Mouse (Mus musculus): ENCODE data around the gene Snrnp70. TPM values are rescaled to one million over a fixed set of nuclear protein-coding genes. Genes with fewer than 3 reads are reported as not detected.

Snrnp70 gene
- total RNA-seq (2021), result 100 to 1,000 TPM; 453 to 460 TPM

DNA sequence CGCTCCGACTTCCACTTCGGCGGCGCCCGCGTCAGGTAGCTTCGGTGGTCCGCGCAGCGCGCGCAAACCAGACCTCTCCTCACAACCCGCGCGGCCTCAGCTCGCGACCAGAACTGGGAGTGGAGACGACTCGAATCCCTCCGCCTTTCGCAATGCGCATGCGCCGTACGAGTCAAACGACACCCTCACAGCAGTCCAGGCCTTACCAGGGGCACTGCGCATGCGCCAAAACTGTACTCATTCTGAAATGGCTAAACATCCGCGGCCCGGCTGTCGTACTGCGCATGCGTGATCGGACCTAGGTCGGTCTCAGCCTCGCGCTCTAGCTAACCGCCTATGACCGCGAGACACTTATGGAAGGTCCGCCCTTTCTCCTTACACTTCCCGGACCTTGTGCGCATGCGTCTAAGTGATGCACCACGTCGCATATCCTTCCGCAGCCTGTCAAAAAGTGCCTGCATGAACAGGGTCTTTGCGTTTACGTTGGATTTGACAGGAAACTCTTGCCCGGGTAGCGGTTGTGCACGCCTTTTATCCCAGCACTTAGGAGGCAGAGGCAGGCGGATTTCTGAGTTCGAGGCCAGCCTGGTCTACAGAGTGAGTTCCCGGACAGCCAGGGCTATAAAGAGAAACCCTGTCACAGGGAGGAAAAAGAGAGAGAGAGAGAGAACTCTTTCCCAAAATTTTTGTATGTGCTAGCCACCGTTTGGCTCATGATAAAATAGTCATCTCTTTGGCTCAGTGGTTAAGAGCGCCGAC lies at the start of gene Snrnp70:
TSS of gene Snrnp70 (minus strand) at position 165 of the 759 bp plus-strand sequence.
- intact Hi-C loops (cut with DNase I), result no loop called here

GRCm38 (mm10) chr7:45443526-45444420 lies 48.2 kb upstream of the Snrnp70 start:
- no peak for DNase-seq
- intact Hi-C loops (cut with DNase I), result no loop called here

More for the DNA sequence above, at the start of gene Snrnp70:
- peak; percentile 100 for DNase-seq

GRCm38 (mm10) chr7:45437521-45438276 lies 42.2 kb upstream of the Snrnp70 start, which contains the start of gene Ruvbl2:
Gene Ruvbl2, minus strand, starts transcription at chr7:45438096.
- intact Hi-C loops (cut with DNase I), result no loop called here
- DNase-seq, result no peak

DNA sequence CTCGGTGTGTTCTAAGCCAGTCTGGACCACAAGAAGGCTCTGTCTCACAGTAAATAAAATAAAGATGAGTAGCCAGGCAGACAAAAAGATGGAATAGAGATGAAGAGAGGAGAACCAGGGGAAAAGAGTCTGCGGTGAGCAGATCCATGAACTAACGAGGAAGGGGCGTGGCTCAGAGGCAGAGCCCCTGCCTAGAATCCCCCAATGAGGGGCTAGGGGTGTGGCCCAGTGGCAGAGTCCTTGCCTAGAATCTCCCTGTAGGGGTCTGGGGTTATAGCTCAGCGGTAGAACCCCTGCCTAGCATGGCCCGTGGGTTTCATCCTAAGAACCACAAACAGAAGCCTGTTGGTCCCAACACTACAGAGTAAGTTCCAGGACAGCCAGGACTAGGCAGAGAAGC lies 41.5 kb upstream of the Snrnp70 start:
- intact Hi-C loops (cut with DNase I), result no loop called here
- DNase-seq, result no peak

DNA sequence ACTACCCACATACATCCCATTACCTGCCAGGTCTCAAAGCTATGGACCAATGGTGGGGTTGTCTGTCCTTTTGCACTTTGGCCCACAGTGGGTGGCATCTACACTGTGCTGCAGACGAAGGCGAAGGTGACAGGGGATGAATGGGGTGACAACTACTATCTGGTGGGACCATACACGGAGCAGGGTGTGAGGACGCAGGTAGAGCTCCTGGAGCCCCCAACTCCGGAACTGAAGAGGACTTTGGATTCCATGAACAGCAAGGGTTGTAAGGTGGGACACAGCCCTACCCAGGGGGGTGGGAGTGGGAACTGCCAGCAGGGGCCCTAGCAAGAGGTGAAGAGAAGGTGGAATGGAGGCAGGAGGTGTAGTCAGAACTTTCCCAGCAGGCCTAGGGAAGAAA lies 40.9 kb upstream of the Snrnp70 start:
- DNase-seq, result no peak
- intact Hi-C loops (cut with DNase I), result no loop called here

DNA sequence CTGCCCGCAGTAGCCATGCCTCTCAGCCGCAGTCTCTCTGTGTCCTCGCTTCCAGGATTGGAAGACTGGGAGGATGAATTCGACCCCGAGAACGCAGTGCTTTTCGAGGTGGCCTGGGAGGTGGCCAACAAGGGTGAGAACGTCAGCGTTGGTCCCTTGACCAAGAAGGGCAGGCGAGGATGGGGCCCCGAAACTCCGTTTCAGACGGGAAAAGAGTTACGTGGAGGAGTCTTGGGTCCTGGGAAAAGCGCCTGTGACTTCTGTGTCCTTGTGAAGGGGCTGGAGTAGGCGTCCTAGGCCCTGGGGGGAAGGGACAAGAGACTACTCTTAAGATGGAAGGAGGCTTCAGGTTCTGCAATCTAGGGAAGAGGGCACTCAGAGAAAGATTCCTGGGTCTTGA lies 39.5 kb upstream of the Snrnp70 start:
- no peak for DNase-seq
- intact Hi-C loops (cut with DNase I), result no loop called here

DNA sequence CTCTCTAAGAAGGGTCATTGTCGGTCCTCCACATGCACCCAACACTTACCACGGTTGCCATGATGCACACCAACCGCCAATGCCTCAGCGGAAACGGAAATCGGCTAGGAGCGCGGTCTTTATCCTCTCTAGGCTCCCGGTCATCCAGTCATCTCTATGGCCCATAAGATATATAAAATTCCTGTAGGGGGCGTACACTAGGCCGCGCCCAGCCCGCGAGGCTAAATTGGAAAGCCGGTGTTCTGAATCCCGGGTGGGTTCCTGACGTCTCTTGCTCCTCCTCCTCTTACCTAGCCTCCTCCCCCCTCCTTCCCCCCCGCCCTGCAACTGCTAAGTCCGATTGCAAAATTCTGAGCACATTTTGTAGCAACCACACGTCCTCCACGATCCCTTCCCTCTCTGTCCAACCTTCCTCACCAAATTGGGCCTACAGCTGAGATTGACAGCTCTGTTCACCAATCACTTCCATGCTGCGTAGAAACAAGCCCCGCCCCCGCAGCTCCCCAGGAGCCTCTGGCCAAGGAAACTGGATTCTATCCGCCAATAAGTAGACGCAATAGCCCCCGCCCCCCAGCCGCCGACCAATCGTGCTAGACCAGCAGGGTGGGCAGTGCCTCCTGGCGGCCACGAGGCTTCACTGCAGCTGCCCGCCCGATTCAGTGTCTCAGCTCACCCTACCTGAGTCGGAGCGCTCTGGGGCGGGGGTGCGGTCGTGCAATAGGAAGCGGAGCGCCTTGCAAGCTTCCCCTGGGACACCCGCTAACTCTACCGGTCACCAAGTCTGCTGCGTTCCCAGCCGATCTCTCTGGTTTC lies 38.9 kb upstream of the Snrnp70 start, which contains the start of gene Gys1:
TSS of gene Gys1 (plus strand) at position 642 of the 813 bp plus-strand sequence.
- peak; percentile 100 for DNase-seq
- intact Hi-C loops (cut with DNase I), result no loop called here

DNA sequence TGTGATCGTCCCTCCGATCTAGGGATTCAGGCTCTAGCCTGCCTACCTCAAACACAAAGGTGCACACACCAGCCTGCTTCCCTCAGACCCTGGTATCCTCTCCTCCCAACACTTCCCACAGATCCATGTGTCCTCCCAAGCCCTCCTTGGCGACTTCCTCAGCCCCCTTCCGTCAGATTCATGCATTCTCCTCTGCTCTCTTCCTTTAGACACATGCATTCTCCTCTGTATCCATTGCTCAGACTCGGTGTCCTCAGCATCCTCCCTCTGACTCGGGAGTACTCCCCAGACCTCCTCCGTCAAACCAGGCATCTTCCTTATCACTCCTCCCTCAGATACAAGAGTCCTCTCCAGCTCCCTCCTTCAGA lies 38.3 kb upstream of the Snrnp70 start:
- DNase-seq, result no peak
- intact Hi-C loops (cut with DNase I), result no loop called here

GRCm38 (mm10) chr7:45426556-45426955 lies 31.0 kb upstream of the Snrnp70 start:
- no peak for DNase-seq
- intact Hi-C loops (cut with DNase I), result no loop called here

DNA sequence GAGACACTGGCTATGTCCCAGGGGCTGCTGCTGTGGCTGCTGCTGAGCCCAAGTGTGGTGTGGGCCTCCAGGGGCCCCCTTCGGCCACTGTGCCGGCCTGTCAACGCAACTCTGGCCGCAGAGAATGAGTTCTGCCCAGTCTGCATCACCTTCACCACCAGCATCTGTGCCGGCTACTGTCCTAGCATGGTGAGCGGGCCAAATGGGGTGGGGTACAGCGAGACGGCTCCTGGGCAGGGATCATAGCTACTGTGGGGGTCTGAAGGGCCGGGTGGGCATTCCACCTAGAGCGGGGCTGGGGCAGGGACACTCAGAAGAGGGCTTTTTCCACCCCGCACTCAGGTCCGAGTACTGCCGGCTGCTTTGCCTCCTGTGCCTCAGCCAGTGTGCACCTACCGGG lies 25.7 kb upstream of the Snrnp70 start:
- no peak for DNase-seq
- intact Hi-C loops (cut with DNase I), result no loop called here

GRCm38 (mm10) chr7:45420615-45420919 lies 25.0 kb upstream of the Snrnp70 start, which contains the start of gene Lhb:
Gene Lhb, plus strand, starts transcription at chr7:45420820.
- intact Hi-C loops (cut with DNase I), result no loop called here
- no peak for DNase-seq

DNA sequence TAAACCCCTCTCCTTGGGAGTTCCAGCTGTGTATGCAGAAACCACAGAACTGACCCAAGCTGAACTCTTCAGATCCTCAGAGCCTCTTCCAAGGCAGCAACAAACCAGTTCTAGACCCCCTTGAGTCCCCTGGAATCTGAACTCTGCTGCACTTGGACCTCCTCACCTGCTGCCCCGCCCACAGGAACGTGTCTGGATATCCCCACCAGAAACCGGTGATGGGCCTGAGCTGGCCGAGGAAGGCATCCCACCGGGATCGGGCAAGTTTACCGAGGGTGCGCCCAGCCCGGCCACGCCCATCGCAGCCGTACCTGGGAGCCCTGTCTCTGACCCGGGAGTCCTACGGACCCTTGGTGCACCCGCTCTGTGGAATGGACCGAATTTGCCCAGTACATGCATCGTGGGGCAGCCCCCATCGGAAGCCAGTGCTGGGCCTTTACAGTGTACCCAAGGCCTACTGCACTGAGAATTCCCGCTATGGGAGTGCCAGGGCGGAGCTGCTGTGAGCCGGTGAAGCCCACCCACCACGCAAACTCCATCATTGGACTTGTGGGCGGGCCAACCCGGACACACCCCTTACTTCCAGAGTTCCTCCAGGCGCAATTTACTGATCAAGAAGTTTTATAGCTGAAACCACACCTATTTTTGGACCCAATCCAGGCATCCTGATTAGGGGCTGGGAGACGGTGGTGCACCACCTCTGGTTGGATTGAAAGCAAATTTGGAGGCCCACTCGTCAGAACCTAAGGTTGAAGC lies 24.5 kb upstream of the Snrnp70 start:
- no peak for DNase-seq
- intact Hi-C loops (cut with DNase I), result no loop called here

DNA sequence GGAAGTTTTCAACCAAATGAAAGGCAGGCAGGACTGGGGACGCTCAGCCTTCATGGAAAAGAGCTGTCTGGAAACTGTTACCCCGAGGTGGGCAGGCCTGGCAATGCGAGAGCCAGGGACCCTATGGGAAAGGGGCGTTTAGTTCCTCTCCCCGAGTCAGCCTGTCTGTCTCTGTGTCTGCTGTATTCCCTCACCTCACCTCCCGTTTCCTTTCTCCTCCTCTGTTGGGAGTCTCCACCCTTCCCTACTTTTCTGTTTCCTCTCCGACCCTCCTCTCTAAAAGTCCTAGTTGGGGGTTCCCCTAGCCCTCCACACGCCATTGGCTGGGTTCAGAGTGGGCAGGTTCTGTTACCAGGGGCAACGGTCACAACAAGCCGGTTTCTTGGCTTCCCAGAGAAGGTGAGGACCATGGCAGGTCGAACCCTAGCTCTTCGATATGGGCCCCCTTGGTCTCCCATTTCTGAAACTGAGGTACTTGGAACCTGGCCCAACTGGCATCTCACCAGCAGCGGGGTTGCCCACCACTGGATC lies 22.5 kb upstream of the Snrnp70 start:
- DNase-seq, result no peak
- intact Hi-C loops (cut with DNase I), result no loop called here

DNA sequence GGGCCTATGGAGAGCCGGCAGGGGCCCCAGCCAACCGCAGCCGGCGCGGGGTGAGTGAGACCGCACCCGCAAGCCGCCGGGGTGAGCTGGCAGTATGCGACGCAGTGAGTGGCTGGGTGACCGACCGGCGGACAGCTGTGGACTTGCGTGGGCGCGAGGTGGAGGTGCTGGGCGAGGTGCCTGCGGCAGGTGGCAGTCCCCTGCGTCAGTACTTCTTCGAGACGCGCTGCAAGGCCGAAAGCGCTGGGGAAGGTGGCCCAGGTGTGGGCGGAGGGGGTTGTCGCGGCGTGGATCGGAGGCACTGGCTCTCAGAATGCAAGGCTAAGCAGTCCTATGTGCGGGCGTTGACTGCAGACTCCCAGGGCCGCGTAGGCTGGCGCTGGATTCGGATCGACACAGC lies 20.1 kb upstream of the Snrnp70 start:
- no peak for DNase-seq

GRCm38 (mm10) chr7:45414740-45415224 lies 19.2 kb upstream of the Snrnp70 start:
- DNase-seq, result no peak
- intact Hi-C loops (cut with DNase I), result no loop called here

More for the DNA sequence above, 20.1 kb upstream of the Snrnp70 start:
- intact Hi-C loops (cut with DNase I), result no loop called here

- intact Hi-C loops (cut with DNase I), result no loop called here
- no peak for DNase-seq
Measured at GRCm38 (mm10) chr7:45413864-45414739, 18.6 kb upstream of the Snrnp70 start.

DNA sequence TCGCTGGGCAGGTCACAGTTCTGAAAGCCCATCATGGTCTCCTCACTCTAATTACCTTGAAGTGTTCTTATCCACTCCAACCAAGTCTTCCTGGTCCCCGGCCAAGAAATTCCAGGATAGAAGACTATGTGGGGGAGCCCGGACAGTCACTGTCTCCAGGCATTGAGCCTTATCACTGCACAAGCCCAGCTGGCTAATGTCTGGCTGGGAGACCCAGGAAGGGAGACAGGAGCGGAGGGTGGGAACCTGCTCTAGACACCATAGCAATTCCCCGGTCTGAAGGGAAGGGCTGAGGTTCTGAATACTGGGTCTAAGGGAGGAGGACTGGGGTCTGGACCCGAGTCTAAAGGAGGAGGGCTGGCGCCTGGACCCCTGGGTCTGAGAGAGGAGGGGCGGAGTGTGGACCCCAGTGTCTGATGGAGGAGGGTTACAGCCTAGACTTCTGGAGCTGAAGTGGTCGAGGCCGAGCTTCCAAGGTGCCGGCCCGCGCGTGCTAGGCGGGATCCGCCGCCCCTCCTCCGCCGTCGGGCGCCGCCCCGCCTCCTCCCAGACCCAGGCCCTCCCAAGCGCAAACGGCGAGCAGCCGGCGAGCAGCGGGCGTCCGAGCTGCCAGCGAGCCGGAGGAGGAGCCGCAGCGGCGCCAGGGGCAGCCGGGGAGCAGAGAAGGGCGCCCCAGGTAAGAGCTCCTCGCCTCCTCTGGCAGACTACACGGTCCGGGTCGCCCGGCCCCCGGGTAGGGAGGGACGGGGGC lies 17.7 kb upstream of the Snrnp70 start, which contains the start of gene Ntf5:
TSS of gene Ntf5 (plus strand) at position 583 of the 751 bp plus-strand sequence.
- DNase-seq, result no peak
- intact Hi-C loops (cut with DNase I), result no loop called here
